Mouse (Mus musculus) hindbrain, embryonic 16.5 days (tissue): ENCODE measurements at regions not wholly inside any gene's neighbourhood (a gene's known extent, or its start where the extent isn't known, plus 50 kb on each side); places are given as distances from the start of the nearest gene placed in this dataset.

ENCODE experiments used
- ATAC-seq: fragments of 200-750 bp; cut with Nextera tagmentation; 2 replicates; pipeline ENCODE4 v1.8.0; 2017; ENCODE audit warnings: moderate TSS enrichment, moderate library complexity
- H3K27ac ChIP-seq: fragments of 300-500 bp; sonication (generic); 2 replicates; pipeline ENCODE4 v1.5.1; 2014; ENCODE audit warnings: low read depth, mild to moderate bottlenecking, control low read depth, low read length, moderate library complexity
- H3K27me3 ChIP-seq: fragments of 300-500 bp; sonication (generic); replicated peaks from 2 replicates; pipeline ENCODE4 v1.6.1; 2014; ENCODE audit warnings: low read length; ENCODE audit not compliant: control insufficient read depth, insufficient read depth
- H3K36me3 ChIP-seq: fragments of 300-500 bp; sonication (generic); 2 replicates; pipeline ENCODE4 v1.6.1; 2014; ENCODE audit warnings: mild to moderate bottlenecking, low read length, moderate library complexity, mixed read lengths; ENCODE audit not compliant: control insufficient read depth, insufficient read depth
- H3K4me1 ChIP-seq: fragments of 300-500 bp; sonication (generic); 2 replicates; pipeline ENCODE4 v1.6.1; 2014; ENCODE audit warnings: low read depth, low read length; ENCODE audit not compliant: control insufficient read depth, insufficient read depth
- H3K4me2 ChIP-seq: fragments of 300-500 bp; sonication (generic); 2 replicates; pipeline ENCODE4 v1.6.1; 2014; ENCODE audit warnings: mild to moderate bottlenecking, low read length, control low read depth, moderate library complexity
- H3K4me3 ChIP-seq: fragments of 300-500 bp; sonication (generic); 2 replicates; pipeline ENCODE4 v1.5.1; 2014; ENCODE audit warnings: mild to moderate bottlenecking, low read length, control low read depth, moderate library complexity
- H3K9ac ChIP-seq: fragments of 300-500 bp; sonication (generic); 2 replicates; pipeline ENCODE4 v1.6.1; 2014; ENCODE audit warnings: low read depth, mild to moderate bottlenecking, control low read depth, low read length, moderate library complexity
- H3K9me3 ChIP-seq: fragments of 300-500 bp; sonication (generic); 2 replicates; pipeline ENCODE4 v1.6.1; 2014; ENCODE audit warnings: mild to moderate bottlenecking, low read length, moderate library complexity; ENCODE audit not compliant: control insufficient read depth
- WGBS: fragments of 180-500 bp; shearing (Covaris S2); extraction: QIAGEN DNeasy Blood & Tissue Kit; methylation state at CpG from one replicate; pipeline ENCODE4 v1.1.7; 2014; 5-methylcytosine and 5-hydroxymethylcytosine counted together

- no peak for ATAC-seq
- H3K4me3 ChIP-seq: no peak overlapping the region
- no peak overlapping the region for H3K9ac ChIP-seq
- no peaks in the 10 kb centered on the region for H3K27me3 ChIP-seq
- no peak overlapping the region for H3K27ac ChIP-seq
- WGBS: 93% methylated on average over 9 of the region's 9 CpGs
- H3K36me3 ChIP-seq: no peaks in the 10 kb centered on the region
- no peak overlapping the region for H3K4me2 ChIP-seq
- H3K9me3 ChIP-seq: no peaks in the 10 kb centered on the region
- H3K4me1 ChIP-seq: no peaks in the 10 kb centered on the region
These were observed 76.5 kb upstream of the P2ry1 start for GRCm38 (mm10) chr3:60926024-60926547.

DNA sequence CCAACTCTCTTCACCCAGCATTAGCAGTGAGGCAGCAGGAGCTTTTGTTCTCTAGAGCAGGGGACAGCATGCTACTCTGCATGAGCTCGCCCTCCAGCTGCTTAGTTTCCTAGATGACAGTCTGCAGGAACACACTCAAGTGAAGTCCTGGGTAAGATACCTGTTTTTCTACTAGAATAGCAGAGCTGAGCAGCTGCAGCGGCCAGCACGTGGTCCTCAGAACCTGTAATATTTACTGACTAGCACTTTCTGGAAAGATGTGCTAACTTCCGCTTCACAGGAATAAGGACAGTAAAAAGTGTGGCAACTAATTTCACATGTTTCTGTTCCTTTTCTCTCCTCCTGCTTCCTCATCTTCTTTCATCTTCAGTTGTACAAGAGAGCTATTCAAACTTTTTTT lies 73.7 kb upstream of the P2ry1 start:
- ATAC-seq: no peak
- Histone ChIP-seq H3K4me3 (no peak overlapping the region), H3K27me3 (no peaks in the 10 kb centered on the region), H3K4me1 (no peaks in the 10 kb centered on the region), H3K27ac (no peak overlapping the region), H3K9me3 (no peaks in the 10 kb centered on the region), H3K4me2 (no peak overlapping the region), H3K9ac (no peak overlapping the region), H3K36me3 (no peaks in the 10 kb centered on the region)
- 33% methylated on average over 4 of the region's 4 CpGs for WGBS

DNA sequence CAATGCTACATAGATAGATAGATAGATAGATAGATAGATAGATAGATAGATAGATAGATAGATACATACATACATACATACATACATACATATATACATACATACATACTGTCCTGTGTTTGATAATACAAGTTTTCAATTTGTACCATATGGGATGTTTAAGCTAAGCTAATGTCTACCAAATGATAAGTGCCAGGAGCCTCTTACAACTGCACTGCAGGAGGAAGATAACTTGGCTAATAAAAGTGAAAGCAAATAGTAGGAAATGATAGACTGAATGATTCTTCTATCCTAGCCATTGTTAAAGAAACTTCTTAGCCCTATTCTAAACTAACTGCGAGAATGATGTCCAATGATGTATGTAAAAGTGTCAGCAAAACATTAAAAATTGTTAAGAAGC lies 68.1 kb upstream of the P2ry1 start:
- 84% methylated on average over 1 of the region's 1 CpGs for WGBS

GRCm38 (mm10) chr3:60941451-60941850 lies 61.1 kb upstream of the P2ry1 start:
- no peak overlapping the region for H3K9ac ChIP-seq
- H3K9me3 ChIP-seq: no peaks in the 10 kb centered on the region
- H3K4me1 ChIP-seq: no peaks in the 10 kb centered on the region
- H3K27me3 ChIP-seq: no peaks in the 10 kb centered on the region
- no peak overlapping the region for H3K4me3 ChIP-seq
- WGBS: 95% methylated on average over 2 of the region's 2 CpGs
- H3K36me3 ChIP-seq: no peaks in the 10 kb centered on the region
- H3K27ac ChIP-seq: no peak overlapping the region
- H3K4me2 ChIP-seq: no peak overlapping the region
- no peak for ATAC-seq

More for the DNA sequence above, 68.1 kb upstream of the P2ry1 start:
- Histone ChIP-seq H3K27ac (no peak overlapping the region), H3K36me3 (no peaks in the 10 kb centered on the region), H3K4me1 (no peaks in the 10 kb centered on the region), H3K4me2 (no peak overlapping the region), H3K4me3 (no peak overlapping the region), H3K9ac (no peak overlapping the region), H3K9me3 (no peaks in the 10 kb centered on the region), H3K27me3 (no peaks in the 10 kb centered on the region)
- ATAC-seq: no peak

- ATAC-seq: no peak
- no peak overlapping the region for H3K27ac ChIP-seq
- H3K9ac ChIP-seq: no peak overlapping the region
- H3K27me3 ChIP-seq: no peaks in the 10 kb centered on the region
- WGBS: 84% methylated on average over 4 of the region's 4 CpGs
- H3K4me1 ChIP-seq: no peaks in the 10 kb centered on the region
- no peak overlapping the region for H3K4me3 ChIP-seq
- no peak overlapping the region for H3K4me2 ChIP-seq
- no peaks in the 10 kb centered on the region for H3K36me3 ChIP-seq
- H3K9me3 ChIP-seq: no peaks in the 10 kb centered on the region
These were observed 53.7 kb upstream of the P2ry1 start for GRCm38 (mm10) chr3:60948897-60949296.
